Mouse (Mus musculus): Measurements from ENCODE around the gene Tada2b. TPM values are rescaled to one million over a fixed set of nuclear protein-coding genes. Genes with fewer than 3 reads are reported as not detected.

Gene Tada2b
- total and polyA plus RNA-seq, 3 experiments, result 9.6 to 24.9 TPM; not detected in 1

GRCm38 (mm10) chr5:36530129-36530751 is 46.2 kb upstream of the Tada2b start:
- Histone ChIP-seq H3K4me1 (ENCODE audit: control insufficient read depth in 1 of 2, insufficient read depth in 2 of 2, low read length in 2 of 2) (peaks cover 21 to 29% of the 10 kb centered on the region in 2 experiments), H3K27me3 (ENCODE audit: control insufficient read depth in 1 of 2, insufficient read depth in 2 of 2, low read length in 2 of 2) (no peaks in the 10 kb centered on the region), H3K36me3 (ENCODE audit: control insufficient read depth in 1 of 2, insufficient read depth in 2 of 2, low read length in 2 of 2) (peaks cover 0 to 28% of the 10 kb centered on the region in 2 experiments; a peak in 2 of 4 replicates), H3K27ac (ENCODE audit: control insufficient read depth, low read depth, low read length) (no peak overlapping the region), H3K9ac (ENCODE audit: control insufficient read depth, low read depth, low read length, poor library complexity, severe bottlenecking) (peak overlapping the region; percentile 68), H3K4me3 (ENCODE audit: control insufficient read depth in 1 of 2, insufficient read depth in 1 of 2, low read depth in 2 of 2, low read length in 2 of 2) (peak overlapping the region; percentile 72 to 84), H3K79me2 (ENCODE audit: control insufficient read depth, insufficient read depth, low read length, poor library complexity) (peaks cover 6% of the 10 kb centered on the region), H3K9me3 (replicated peaks; ENCODE audit: insufficient read depth, low read length) (no peaks in the 10 kb centered on the region)
- DNase-seq (ENCODE audit: low read depth, low spot score), result peak; percentile 94
- TF ChIP-seq USF1 (IDR thresholded peaks at IDR 0.05; ENCODE audit: low read depth, low read length), result 0 out of 2 replicates have a peak, but pooled peaks have one; percentile 7
- TF ChIP-seq JUND (IDR thresholded peaks at IDR 0.05; ENCODE audit: low read depth, low read length), result no peak
- peak; percentile 89 for TF ChIP-seq MXI1 (IDR thresholded peaks at IDR 0.05; ENCODE audit: low read depth, low read length)
- TF ChIP-seq MAZ (IDR thresholded peaks at IDR 0.05; ENCODE audit: low read depth, low read length), result peak; percentile 59; the same call in 1 of the 2 replicates
- no peak for TF ChIP-seq ZKSCAN1 (IDR thresholded peaks at IDR 0.05; ENCODE audit: low read depth, low read length)
- TF ChIP-seq SMC3 (IDR thresholded peaks at IDR 0.05; ENCODE audit: low read depth, low read length), result no peak
- TF ChIP-seq MAX (IDR thresholded peaks at IDR 0.05; ENCODE audit: low read length), result no peak
- peak; percentile 37; the same call in 1 of the 2 replicates for TF ChIP-seq TCF12 (IDR thresholded peaks at IDR 0.05; ENCODE audit: low read depth, low read length)
- no peak for TF ChIP-seq ETS1 (IDR thresholded peaks at IDR 0.05; ENCODE audit: low read depth, low read length)
- TF ChIP-seq E2F4 (IDR thresholded peaks at IDR 0.05; ENCODE audit: borderline replicate concordance, low read depth, low read length), result no peak
- TF ChIP-seq UBTF (IDR thresholded peaks at IDR 0.05; ENCODE audit: borderline replicate concordance, insufficient read depth, low read depth, low read length), result 0 out of 2 replicates have a peak, but pooled peaks have one; percentile 47
- no peak for TF ChIP-seq ZNF384 (IDR thresholded peaks at IDR 0.05; ENCODE audit: low read depth, low read length)
- no peak for TF ChIP-seq NRF1 (IDR thresholded peaks at IDR 0.05; ENCODE audit: insufficient read depth, low read depth, low read length, poor library complexity, severe bottlenecking)
- TF ChIP-seq TBP (IDR thresholded peaks at IDR 0.05; ENCODE audit: low read depth, low read length), result no peak
- no peak for TF ChIP-seq CTCF (IDR thresholded peaks at IDR 0.05 in 2 of 3, conservative IDR thresholded peaks at IDR 0.05 in 1 of 3; ENCODE audit: control insufficient read depth in 1 of 3, insufficient read depth in 1 of 3, low read depth in 2 of 3, low read length in 3 of 3, poor library complexity in 1 of 3, severe bottlenecking in 1 of 3)
- no peak for TF ChIP-seq KAT2A (conservative IDR thresholded peaks at IDR 0.05; ENCODE audit: low read depth, low read length)
- peak; percentile 45; the same call in 1 of the 2 replicates for TF ChIP-seq NELFE (IDR thresholded peaks at IDR 0.05; ENCODE audit: low read depth, low read length)
- no peak for TF ChIP-seq MYC (IDR thresholded peaks at IDR 0.05; ENCODE audit: low read depth, low read length)
- no peak for TF ChIP-seq RAD21 (IDR thresholded peaks at IDR 0.05; ENCODE audit: low read depth, low read length)
- TF ChIP-seq EP300 (IDR thresholded peaks at IDR 0.05; ENCODE audit: low read depth in 1 of 2, low read length in 2 of 2), result 0 out of 4 replicates have a peak, but pooled peaks of 1 of the 2 experiments have one; percentile 19
- TF ChIP-seq ELF1 (IDR thresholded peaks at IDR 0.05; ENCODE audit: low read depth, low read length), result peak; percentile 69
- TF ChIP-seq POLR2AphosphoS5 (IDR thresholded peaks at IDR 0.05; ENCODE audit: borderline replicate concordance, low read depth, low read length), result no peak
- no peak for TF ChIP-seq MEF2A (IDR thresholded peaks at IDR 0.05; ENCODE audit: extremely low read depth, insufficient replicate concordance, low read depth, low read length, poor library complexity, severe bottlenecking)
- TF ChIP-seq GABPA (IDR thresholded peaks at IDR 0.05; ENCODE audit: low read depth, low read length), result no peak
- TF ChIP-seq USF2 (IDR thresholded peaks at IDR 0.05; ENCODE audit: borderline replicate concordance in 1 of 2, insufficient read depth in 1 of 2, low read depth in 1 of 2, low read length in 2 of 2), result no peak
- no peak for TF ChIP-seq POLR2AphosphoS2 (IDR thresholded peaks at IDR 0.05; ENCODE audit: low read length)
- no peak for TF ChIP-seq CHD1 (IDR thresholded peaks at IDR 0.05; ENCODE audit: low read depth, low read length)
- no peak for TF ChIP-seq MYB (IDR thresholded peaks at IDR 0.05; ENCODE audit: low read depth, low read length)
- no peak for TF ChIP-seq ZC3H11A (IDR thresholded peaks at IDR 0.05; ENCODE audit: low read depth, low read length)
- peak; percentile 85 for TF ChIP-seq HCFC1 (IDR thresholded peaks at IDR 0.05; ENCODE audit: low read depth, low read length)
- TF ChIP-seq TAL1 (IDR thresholded peaks at IDR 0.05; ENCODE audit: low read length), result no peak
- peak; percentile 68 to 70 for TF ChIP-seq POLR2A (IDR thresholded peaks at IDR 0.05; ENCODE audit: control insufficient read depth in 1 of 2, insufficient read depth in 1 of 2, low read depth in 1 of 2, low read length in 2 of 2, poor library complexity in 1 of 2)
- no peak for TF ChIP-seq ZMIZ1 (IDR thresholded peaks at IDR 0.05; ENCODE audit: low read depth, low read length)
- TF ChIP-seq CHD2 (IDR thresholded peaks at IDR 0.05; ENCODE audit: low read length), result no peak
- no peak for TF ChIP-seq RCOR1 (IDR thresholded peaks at IDR 0.05; ENCODE audit: low read depth, low read length)
- no peak for TF ChIP-seq BHLHE40 (IDR thresholded peaks at IDR 0.05; ENCODE audit: borderline replicate concordance, low read depth, low read length)

All from MEL (cell line).